Mouse (Mus musculus): ENCODE data around the gene Tmem123.

Gene Tmem123

GRCm38 (mm10) chr9:7829531-7830528 lies 66.0 kb downstream of the Tmem123 start:
- no peak for DNase-seq (ENCODE audit: low spot score)

GRCm38 (mm10) chr9:7833421-7833820 lies 69.6 kb downstream of the Tmem123 start:
- DNase-seq (ENCODE audit: low spot score) = no peak

- no peak for DNase-seq (ENCODE audit: low spot score)
These were observed 71.5 kb downstream of the Tmem123 start for GRCm38 (mm10) chr9:7835302-7835701.

- DNase-seq (ENCODE audit: low spot score) = peak; percentile 60
These were observed 72.5 kb downstream of the Tmem123 start for GRCm38 (mm10) chr9:7836331-7836730.

- DNase-seq (ENCODE audit: low spot score) = peak; percentile 96
These were observed 73.3 kb downstream of the Tmem123 start, which contains the start of gene Birc2 for GRCm38 (mm10) chr9:7836905-7837805. Gene Birc2 (minus strand): TSS chr9:7837064.

GRCm38 (mm10) chr9:7837806-7838440 lies 74.1 kb downstream of the Tmem123 start:
- DNase-seq (ENCODE audit: low spot score) = peak; percentile 84

- DNase-seq (ENCODE audit: low spot score) = no peak
These were observed 77.4 kb downstream of the Tmem123 start for GRCm38 (mm10) chr9:7841221-7841620.

Data from adipocyte (in vitro differentiated cells).